Mouse (Mus musculus) liver, adult 2 months (tissue): Measurements from ENCODE around the gene Hs1bp3.

ENCODE experiments used
- CTCF ChIP-seq: fragments of 200-500 bp; IDR thresholded peaks from 2 replicates; pipeline ENCODE4 v1.5.1; 2011; ENCODE audit warnings: low read depth, low read length, control low read depth
- POLR2A ChIP-seq: fragments of 200-500 bp; IDR thresholded peaks from 2 replicates; pipeline ENCODE4 v1.6.1; 2011; ENCODE audit warnings: low read length, control low read depth; ENCODE audit not compliant: insufficient read depth; ENCODE audit errors: extremely low read depth

GRCm38 (mm10) chr12:8365336-8365735 is 52.1 kb downstream of the Hs1bp3 start:
- TF ChIP-seq CTCF (no peak), POLR2A (no peak)
